Mouse (Mus musculus): ENCODE measurements around the gene Prkcb. TPM values are rescaled to one million over a fixed set of nuclear protein-coding genes. Genes with fewer than 3 reads are reported as not detected.
"Not testable (repeated sequence)": the region's sequence is repeated elsewhere in the genome, so short reads cannot be mapped to it uniquely, and the experiment has no call there.

Gene Prkcb
- 100 to 1,000 TPM; 650 to 790 (median 729) TPM for total RNA-seq (2022)

DNA sequence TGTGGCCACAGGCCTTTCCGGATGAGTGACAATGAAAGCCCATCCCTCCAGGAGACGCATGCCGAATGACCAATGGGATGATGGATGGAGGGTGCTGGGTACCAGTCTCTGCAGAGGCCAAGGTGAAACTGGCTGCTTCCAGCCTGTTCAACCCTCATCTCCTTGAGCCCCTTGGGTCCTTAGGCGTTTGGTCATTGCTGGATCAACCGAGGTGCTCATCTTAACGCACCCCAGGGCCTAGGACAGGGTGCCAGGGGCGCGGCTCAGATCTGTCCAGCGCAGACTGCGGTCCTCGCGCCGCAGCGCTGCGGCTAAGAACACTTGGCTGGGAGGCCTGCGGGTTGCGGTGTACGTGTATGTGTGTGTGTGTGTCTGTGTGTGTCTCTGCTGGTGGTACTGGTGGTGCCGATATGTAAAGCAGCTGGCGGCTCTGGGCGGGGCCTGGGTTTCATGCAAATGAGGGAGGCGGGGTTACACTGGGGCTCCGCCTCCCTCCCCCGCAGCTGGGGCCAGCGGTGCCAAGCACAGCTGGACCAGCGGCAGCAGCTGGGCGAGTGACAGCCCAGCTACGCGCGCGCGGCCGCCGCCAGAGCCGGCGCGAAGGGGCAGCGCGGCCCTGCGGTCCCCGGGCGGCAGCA, at the start of gene Prkcb:
Prkcb (plus strand) TSS at position 147 of the 638 bp plus-strand sequence.
- DNase-seq (ENCODE audit: low spot score in 2 of 2), result peak; percentile 78

DNA sequence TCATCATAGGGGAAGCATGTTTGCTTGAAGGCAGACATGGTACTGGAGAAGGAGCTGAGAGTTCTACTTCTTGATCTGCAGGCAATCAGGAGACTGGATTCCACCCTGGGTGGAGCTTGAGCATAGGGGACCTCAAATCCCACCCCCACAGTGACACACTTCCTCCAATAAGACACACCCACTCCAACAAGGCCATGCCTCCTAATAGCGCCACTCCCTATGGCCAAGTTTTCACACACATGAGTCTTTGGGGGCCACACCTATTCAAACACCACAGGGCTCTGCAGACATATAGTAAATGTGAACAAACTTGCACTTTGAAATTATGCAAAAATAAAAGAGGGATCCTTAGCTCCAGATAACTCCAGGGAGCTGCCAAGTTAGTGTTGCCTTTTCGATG, 49.6 kb upstream of the Prkcb start:
- no peak for DNase-seq (ENCODE audit: low spot score in 2 of 2)

DNA sequence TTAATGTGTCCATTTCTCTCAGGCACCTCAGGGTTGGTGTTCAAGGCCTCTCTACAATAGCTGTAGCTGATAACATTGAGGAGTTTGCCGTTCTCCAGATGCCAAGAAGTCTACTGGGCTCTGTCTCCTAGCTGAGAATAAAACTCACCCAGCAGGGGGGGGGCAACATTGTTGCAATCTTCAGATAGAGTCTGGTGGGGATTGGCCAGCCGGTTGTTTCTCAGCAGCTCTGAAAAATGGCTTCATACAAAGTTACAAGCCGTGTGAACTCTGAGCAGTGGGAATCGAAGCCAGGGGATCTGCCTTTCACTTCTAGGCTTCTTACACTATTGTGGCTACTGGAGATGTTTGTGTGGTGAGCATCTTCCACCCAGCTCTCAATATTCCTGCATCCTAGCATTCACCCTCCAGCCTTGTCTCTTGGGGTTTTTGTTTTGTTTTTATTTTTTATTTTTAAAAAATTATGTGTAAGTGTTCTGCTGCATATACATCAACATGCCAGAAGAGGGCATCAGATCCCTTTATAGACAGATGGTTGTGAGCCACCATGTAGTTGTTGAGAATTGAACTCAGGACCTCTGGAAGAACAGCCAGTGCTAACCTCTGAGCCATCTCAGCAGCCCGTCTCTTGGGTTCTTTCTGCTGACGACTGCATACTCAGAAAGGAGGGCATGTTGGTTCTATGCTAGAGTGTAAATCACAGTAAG, 48.0 kb upstream of the Prkcb start:
- DNase-seq (ENCODE audit: low spot score in 2 of 2), result no peak

DNA sequence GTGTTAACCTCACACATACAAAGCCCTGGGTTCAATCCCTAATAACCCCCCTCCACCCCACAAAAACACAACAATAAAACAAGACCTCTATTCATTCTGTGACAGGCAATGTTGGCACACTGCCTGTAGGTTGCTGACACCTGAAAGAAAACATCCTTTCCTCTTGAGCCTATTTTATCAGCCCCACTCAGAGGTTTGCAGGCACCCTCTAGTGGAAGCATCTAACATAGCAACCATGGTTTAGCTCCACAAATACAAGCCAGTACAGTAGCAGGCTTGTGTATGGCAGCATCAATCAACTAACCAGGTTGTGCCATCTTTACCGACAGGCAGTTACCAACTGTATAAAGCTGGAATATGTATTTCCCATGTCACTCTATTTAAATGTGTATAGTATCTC, 46.3 kb upstream of the Prkcb start:
- peak; percentile 19 to 22 for DNase-seq (ENCODE audit: low spot score in 2 of 2)

DNA sequence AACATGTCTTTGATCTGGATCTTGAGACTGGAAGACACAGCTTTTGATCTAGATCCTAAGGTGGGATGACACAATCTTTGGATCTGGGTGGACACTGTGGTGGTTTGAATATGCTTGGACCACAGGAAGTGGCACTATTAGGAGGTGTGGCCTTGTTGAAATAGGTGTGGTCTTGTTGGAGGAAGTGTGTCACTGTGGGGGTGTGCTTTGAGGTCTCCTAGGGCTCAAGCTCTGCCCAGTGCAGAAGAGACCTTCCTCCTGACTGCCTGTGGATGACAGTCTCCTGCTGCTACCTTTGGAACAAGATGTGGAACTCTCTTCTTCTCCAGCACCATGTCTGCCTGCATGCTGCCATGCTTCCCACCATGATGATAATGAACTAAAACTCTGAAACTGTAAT, 45.8 kb upstream of the Prkcb start:
- DNase-seq (ENCODE audit: low spot score in 2 of 2), result not testable (repeated sequence)

DNA sequence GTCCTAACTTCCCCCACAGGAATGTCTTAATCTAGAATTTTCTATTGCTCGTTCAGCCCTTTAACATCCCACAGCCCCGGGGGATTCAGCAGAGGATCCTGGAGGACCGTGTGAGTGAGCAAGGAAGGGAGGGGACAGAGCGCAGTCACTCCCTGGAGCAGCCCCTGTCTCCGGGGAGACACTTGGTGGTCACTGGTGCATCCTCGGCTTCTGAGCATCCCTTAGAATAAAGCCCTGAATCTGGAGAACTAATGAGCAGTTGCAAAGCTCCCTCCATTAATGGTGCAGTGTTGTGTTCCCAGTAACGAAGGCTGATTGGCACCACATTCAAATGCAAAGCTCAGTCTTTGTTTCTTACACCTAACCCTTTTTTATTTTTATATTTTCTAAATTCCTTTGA, 44.4 kb upstream of the Prkcb start:
- no peak for DNase-seq (ENCODE audit: low spot score in 2 of 2)

DNA sequence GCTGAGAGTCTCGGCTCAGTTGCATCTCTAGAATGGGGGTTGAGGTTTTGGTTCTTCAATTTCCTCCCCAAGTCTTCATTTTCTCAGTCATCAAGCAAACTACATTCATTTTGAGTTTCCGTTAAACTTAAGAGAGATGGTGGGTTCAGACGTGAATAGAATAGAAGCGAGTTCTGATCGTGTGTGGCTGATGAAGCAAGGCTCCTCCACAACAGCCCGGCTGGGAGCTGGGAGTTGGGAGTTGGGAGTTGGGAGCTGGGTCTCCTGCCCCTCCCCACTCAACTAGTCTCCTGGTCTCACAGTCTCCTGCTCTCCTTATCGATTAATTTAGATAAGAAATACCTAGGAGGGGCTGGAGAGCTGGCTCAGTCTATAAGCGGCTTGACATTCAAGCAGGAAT, 44.0 kb upstream of the Prkcb start:
- no peak for DNase-seq (ENCODE audit: low spot score in 2 of 2)

DNA sequence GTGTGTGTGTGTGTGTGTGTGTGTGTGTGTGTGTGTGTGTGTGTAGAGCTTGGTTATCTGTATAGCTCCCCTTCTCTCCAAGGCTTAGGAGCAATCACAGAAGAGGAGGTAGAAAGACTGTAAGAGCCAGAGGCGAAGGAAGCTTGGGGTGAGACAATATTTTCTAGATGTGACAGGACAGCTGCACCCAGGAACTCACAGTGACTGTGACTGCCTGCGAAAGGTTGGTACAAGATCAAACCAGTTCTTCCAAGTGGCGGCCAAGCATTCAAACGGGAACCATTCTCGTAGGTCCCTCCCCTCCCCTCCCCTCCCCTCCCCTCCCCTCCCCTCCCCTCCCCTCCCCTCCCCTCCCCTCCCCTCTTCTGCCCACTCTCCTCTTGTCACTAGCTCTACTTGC, 42.6 kb upstream of the Prkcb start:
- no peak for DNase-seq (ENCODE audit: low spot score in 2 of 2)

DNA sequence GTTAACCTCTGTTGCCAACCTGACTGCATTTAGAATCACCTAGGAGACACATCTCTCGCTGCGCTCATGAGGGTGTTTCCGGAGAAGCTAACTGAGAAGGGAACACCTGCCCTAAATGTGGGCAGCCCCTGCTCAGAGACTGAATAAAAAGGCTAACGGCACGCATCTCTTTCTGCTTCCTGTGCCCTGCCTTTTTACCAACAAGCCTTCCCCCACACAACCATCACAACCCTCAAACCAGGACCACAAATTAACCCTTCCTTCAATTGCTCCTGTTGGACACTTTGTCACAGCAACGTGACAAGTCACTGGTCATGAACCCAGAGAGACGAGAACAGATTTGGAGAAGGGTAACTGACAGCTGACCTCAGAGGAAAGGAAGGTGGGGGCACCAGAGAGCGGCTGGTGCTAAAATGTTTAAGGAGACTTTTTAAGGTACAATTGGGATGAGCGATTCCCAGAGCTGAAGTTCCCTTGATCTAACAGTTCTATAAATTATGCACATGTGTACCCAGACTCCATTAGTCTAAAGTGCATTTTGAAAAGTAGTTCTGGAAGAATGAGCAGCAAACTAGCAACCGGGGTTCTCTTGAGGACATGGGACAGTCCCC, 41.2 kb upstream of the Prkcb start:
- DNase-seq (ENCODE audit: low spot score in 2 of 2), result no peak

DNA sequence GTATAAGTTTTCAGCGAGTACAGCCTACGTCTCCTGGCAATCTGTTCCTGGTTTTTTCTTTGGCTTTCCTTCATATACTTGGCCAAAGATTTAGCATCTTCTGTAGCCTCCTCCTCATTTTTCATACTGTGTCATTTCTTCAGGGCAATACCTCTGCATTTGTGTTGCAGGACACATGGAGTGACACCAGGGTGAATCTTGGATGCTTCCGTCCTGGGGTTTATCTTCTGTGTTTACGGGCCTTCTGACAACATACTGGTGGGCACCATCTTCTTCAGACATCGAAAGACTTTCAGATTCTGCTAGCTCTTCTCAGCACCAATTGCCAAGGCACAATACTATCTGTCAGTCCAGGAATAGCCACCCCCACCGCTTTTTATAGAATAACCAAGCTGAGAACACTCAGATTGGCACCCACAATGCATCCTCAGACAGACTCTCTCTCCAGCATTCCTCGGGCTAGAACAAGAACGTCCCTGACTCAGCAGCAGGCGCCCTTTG, 39.2 kb upstream of the Prkcb start:
- peak in 1 of 2 experiments; percentile 19 for DNase-seq (ENCODE audit: low spot score in 2 of 2)

DNA sequence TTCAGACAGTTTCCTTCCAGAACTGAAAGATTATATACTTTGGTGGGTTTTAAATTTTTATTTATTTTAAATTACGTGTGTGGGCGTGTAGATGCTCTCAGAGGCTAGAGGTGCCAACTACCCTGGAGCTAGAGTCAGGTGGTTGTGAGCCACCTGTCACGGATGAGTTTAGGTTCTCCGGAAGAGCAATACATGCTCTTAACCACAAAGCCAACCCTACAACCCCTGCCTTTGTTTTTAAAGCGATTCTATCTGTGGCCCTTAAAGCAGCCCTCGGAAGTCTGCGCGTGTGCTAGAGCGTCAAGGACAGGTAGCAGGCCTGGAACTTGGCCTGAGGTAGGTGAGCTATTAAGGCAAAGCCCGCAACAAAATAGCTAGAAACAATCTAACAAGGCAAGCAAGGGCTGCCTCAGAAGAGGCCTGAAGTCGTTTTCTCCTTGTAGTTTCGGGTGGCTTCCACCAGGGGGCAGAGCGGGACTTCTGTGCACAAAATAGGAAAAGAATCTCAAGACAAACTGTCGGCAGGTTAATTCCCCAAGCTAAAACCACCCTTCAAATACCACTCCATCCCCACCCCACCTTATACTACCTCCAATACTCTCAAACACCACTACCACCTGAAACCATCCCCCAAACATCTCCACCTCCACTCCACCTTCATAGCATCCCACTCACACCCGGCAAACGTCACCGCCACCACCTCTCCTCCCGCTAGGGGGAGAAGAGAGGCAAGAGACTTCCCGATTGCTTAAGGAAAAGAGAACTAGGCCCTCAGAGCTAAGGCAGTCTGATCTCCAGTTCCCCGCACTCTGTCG, 37.1 kb upstream of the Prkcb start:
- DNase-seq (ENCODE audit: low spot score in 2 of 2), result peak; percentile 60 to 81

DNA sequence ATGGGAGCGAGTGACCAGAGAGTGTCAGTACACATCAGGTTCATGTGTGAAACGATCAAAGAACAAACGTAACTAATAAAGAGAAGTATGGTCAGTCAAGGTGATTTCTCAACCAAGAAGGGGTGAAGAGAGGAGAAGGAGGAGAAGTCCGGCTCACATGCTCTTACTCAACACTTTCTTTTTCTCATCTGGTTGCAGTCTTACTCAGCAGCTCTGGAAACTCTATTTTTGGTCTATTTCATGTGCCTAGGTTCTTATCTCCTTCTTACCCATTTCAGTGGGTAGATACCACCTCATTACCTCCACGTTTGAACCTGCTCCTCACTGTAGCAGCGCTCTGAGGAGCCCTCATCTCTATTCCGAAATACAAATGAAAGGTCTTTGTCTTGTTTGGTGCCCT, 31.8 kb upstream of the Prkcb start:
- no peak for DNase-seq (ENCODE audit: low spot score in 2 of 2)

DNA sequence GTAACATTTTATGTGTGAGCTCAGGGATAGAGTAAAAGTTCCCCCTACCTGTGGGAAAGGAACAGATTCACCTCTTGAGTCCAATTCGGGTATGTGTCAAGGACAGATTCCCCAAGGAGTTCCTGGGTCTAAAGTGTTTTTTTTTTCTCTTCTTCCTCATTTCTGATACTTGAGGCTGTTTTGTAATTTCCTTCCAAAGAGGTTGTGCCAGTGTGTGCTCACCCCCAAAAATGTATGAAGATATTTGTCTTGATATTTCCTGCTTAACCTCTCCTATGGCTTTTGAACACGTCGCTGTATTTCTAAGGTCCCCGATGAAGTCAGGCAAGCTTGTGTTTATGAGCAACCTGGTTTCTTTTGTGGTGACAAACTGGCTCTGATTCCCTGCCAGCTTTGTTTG, 30.0 kb upstream of the Prkcb start:
- no peak for DNase-seq (ENCODE audit: low spot score in 2 of 2)

DNA sequence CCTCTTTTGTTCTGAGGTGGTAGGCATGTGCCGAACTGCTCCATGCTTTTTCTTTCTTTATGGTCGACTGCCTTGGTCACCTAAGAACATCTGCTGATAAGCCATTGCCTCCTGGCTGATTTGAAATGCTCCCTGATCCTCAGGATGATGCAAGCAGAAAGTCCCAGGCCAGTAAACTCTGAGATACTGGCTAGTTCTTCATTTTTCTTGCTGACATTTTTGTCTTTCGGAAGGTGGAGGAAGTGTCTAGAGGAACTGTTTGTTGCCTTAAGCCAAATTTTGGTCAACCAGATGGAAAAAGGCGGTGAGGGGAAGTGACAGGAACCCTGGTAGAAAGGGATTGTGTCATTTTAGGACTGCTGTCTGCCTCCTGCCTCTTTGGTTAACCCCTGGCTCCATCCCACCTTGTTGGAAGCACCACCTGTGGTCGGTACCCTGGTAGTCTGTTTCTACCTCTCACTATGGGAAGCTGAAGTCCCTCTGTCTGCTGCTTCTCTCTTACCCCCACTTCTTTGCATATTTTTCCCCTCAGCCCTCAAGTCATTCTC, 28.4 kb upstream of the Prkcb start:
- DNase-seq (ENCODE audit: low spot score in 2 of 2), result no peak

DNA sequence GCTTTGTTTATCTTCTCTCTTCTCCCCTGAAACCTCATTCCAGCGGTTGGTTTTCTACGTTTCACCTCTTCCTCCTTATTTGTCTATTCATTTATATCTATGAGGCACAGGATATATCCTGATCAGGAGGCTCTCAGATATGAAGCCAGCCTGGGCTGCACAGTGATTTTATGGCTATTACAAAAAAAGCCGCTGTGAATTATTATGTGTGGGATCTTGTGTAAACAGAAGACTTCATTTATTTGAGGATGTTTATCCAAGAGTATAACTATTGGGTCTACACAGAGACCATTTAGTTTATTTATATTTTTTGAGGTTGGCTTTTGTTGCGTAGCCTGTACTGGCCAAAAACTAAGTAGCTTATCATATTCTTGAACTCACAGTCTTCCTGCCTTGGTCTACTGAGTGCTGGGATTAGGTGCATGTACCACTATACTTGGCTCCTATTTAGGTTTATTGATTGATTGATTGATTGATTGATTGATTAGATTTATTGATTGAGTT, 19.5 kb upstream of the Prkcb start:
- DNase-seq (ENCODE audit: low spot score in 2 of 2), result no peak

DNA sequence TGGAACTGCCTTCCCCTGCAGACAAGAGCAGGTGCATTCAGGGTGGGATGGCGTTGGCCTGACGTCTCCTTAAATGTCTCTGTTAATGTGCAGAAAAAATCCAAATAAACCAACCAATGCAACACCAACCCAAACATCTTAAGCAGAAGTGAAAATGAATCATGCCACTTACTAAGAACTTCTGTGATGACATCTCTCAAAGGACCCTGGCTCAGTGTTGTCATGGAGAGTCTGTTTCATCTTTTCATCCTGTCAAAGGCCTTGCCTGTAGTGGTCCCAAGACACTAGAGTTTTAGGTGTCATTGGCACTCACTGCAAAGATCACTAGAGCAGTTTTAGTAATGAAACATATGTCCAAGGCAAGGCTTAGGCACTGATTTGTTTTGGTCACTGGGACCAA, 16.2 kb upstream of the Prkcb start:
- DNase-seq (ENCODE audit: low spot score in 2 of 2), result no peak

DNA sequence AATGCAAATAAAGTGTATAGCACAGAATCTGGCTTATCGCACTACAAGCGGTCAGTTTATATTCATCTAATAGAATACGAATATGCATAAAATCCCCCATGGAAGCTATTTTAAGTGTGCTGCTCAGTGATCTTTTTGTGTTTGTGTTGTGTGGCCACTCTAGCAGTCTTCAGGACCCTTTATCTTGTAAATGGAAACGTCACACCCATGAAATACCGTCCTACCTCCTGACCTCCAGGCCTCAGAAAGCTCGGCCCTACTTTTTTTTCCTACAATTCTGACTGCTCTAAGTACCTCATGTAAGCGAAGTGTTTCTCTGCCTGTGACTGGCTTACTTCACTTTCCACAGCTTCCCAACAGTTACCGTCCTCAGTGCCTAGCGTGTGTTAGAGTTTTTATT, 9.0 kb upstream of the Prkcb start:
- DNase-seq (ENCODE audit: low spot score in 2 of 2), result no peak

DNA sequence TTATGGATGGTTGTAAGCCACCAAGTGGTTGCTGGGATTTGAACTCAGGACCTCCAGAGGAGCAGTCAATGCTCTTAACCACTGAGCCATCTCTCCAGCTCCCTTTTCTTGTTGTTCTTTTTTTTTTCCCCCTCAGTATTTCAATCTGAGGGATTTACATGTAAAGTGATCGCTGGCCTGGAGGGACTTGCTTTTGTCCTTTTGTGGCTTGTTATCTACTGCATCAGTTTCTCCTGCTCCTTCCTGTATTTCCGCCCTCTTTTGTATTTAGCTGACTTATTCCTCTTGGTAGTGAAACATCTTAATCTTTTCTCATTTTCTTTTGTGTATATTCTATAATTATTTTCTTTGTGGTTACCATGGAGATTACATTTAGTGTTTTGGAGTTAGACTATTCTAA, 8.2 kb upstream of the Prkcb start:
- DNase-seq (ENCODE audit: low spot score in 2 of 2), result no peak

DNA sequence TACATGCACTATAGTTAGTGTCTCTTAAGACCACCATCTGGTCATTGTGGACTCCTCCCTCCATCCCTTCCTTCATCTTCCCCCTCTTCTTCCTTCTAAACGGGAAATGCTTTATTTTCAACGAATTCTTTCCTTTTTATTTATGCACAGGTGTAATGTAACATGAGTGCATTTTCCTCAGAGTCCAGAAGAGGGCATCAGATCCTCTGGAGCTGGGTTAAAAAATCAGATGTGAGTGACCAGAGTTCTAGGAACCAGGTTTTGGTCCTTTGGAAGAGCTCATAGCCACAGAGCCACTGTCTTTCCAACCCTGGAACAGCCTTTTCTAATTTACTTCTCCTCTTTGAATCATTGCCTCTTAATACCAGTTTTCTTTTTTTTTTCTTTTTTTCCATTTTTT, 6.0 kb upstream of the Prkcb start:
- DNase-seq (ENCODE audit: low spot score in 2 of 2), result no peak

DNA sequence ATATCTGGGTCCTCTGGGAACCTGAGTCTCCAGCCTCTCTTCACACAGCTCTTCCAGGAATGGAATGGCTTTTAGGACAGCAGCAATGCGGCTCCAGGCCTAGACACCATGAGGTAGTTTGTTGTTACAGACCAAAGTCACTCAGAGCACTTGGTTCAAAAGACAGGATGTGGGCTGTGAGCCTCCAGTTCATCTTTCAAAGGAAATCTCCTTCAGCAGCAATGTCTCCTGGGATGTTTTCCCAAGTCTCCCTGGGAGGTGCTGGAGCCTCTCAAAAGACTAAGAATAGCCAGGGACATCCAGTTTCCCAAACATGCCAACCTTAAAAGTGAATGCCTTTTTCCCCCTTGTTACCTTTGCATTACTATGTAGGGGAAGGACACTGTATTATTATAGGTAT, 1.3 kb upstream of the Prkcb start:
- no peak for DNase-seq (ENCODE audit: low spot score in 2 of 2)

Measured in layer of hippocampus, adult 8-10 months (tissue).